Mouse (Mus musculus): Measurements from ENCODE around the gene Rapgef3. TPM values are rescaled to one million over a fixed set of nuclear protein-coding genes. Genes with fewer than 3 reads are reported as not detected.

Gene Rapgef3
- polyA plus RNA-seq, 1 experiment from 2014 or later: 17.5 TPM

GRCm38 (mm10) chr15:97812126-97812525 lies 44.4 kb upstream of the Rapgef3 start:
- peaks cover 12% of the 10 kb centered on the region for H3K4me1 ChIP-seq (ENCODE audit: insufficient read depth)
- no peaks in the 10 kb centered on the region for H3K27me3 ChIP-seq (ENCODE audit: insufficient read depth, low read length)
- WGBS: 61% methylated on average over 6 of the region's 6 CpGs
- ATAC-seq (ENCODE audit: insufficient read depth): peak; percentile 35; the same call in 1 of the 2 replicates
- DNase-seq: peak; percentile 32
- H3K9ac ChIP-seq: no peak overlapping the region
- H3K4me2 ChIP-seq: no peak overlapping the region
- TF ChIP-seq CTCF (IDR thresholded peaks at IDR 0.05; ENCODE audit: low read depth): no peak
- no peak overlapping the region for H3K4me3 ChIP-seq (ENCODE audit: low read depth, low read length)
- peaks cover 42% of the 10 kb centered on the region for H3K36me3 ChIP-seq (ENCODE audit: insufficient read depth)
- H3K27ac ChIP-seq (ENCODE audit: low read depth): no peak overlapping the region
- H3K9me3 ChIP-seq (ENCODE audit: low read depth, low read length): no peaks in the 10 kb centered on the region

GRCm38 (mm10) chr15:97811307-97811706 lies 43.5 kb upstream of the Rapgef3 start:
- Histone ChIP-seq H3K27me3 (ENCODE audit: insufficient read depth, low read length) (no peaks in the 10 kb centered on the region), H3K4me2 (no peak overlapping the region), H3K9me3 (ENCODE audit: low read depth, low read length) (no peaks in the 10 kb centered on the region), H3K9ac (no peak overlapping the region), H3K4me3 (ENCODE audit: low read depth, low read length) (no peak overlapping the region), H3K36me3 (ENCODE audit: insufficient read depth) (peaks cover 50% of the 10 kb centered on the region), H3K4me1 (ENCODE audit: insufficient read depth) (peaks cover 12% of the 10 kb centered on the region), H3K27ac (ENCODE audit: low read depth) (no peak overlapping the region)
- ATAC-seq (ENCODE audit: insufficient read depth): no peak
- DNase-seq: no peak
- TF ChIP-seq CTCF (IDR thresholded peaks at IDR 0.05; ENCODE audit: low read depth): no peak
- WGBS: 85% methylated on average over 9 of the region's 9 CpGs

GRCm38 (mm10) chr15:97810399-97810798 lies 42.6 kb upstream of the Rapgef3 start:
- 90% methylated on average over 5 of the region's 5 CpGs for whole genome bisulfite sequencing
- Histone ChIP-seq H3K9me3 (ENCODE audit: low read depth, low read length) (no peaks in the 10 kb centered on the region), H3K27ac (ENCODE audit: low read depth) (no peak overlapping the region), H3K4me3 (ENCODE audit: low read depth, low read length) (no peak overlapping the region), H3K4me1 (ENCODE audit: insufficient read depth) (peaks cover 12% of the 10 kb centered on the region), H3K27me3 (ENCODE audit: insufficient read depth, low read length) (no peaks in the 10 kb centered on the region), H3K36me3 (ENCODE audit: insufficient read depth) (peaks cover 56% of the 10 kb centered on the region), H3K9ac (no peak overlapping the region), H3K4me2 (no peak overlapping the region)
- ATAC-seq (ENCODE audit: insufficient read depth): no peak
- DNase-seq: no peak
- TF ChIP-seq CTCF (IDR thresholded peaks at IDR 0.05; ENCODE audit: low read depth): no peak

- Histone ChIP-seq H3K36me3 (ENCODE audit: insufficient read depth) (peaks cover 60% of the 10 kb centered on the region), H3K27ac (ENCODE audit: low read depth) (no peak overlapping the region), H3K4me1 (ENCODE audit: insufficient read depth) (peaks cover 12% of the 10 kb centered on the region), H3K4me3 (ENCODE audit: low read depth, low read length) (no peak overlapping the region), H3K4me2 (no peak overlapping the region), H3K27me3 (ENCODE audit: insufficient read depth, low read length) (no peaks in the 10 kb centered on the region), H3K9ac (no peak overlapping the region), H3K9me3 (ENCODE audit: low read depth, low read length) (no peaks in the 10 kb centered on the region)
- no peak for ATAC-seq (ENCODE audit: insufficient read depth)
- DNase-seq: peak; percentile 47
- 91% methylated on average over 5 of the region's 5 CpGs for WGBS
- peak; percentile 67 for TF ChIP-seq CTCF (IDR thresholded peaks at IDR 0.05; ENCODE audit: low read depth)
These were observed 42.2 kb upstream of the Rapgef3 start for GRCm38 (mm10) chr15:97809942-97810341.

GRCm38 (mm10) chr15:97809206-97809605 lies 41.4 kb upstream of the Rapgef3 start:
- Histone ChIP-seq H3K9ac (no peak overlapping the region), H3K9me3 (ENCODE audit: low read depth, low read length) (no peaks in the 10 kb centered on the region), H3K4me2 (no peak overlapping the region), H3K4me3 (ENCODE audit: low read depth, low read length) (no peak overlapping the region), H3K4me1 (ENCODE audit: insufficient read depth) (peaks cover 12% of the 10 kb centered on the region), H3K36me3 (ENCODE audit: insufficient read depth) (peaks cover 64% of the 10 kb centered on the region), H3K27me3 (ENCODE audit: insufficient read depth, low read length) (no peaks in the 10 kb centered on the region), H3K27ac (ENCODE audit: low read depth) (no peak overlapping the region)
- 77% methylated on average over 14 of the region's 14 CpGs for WGBS
- ATAC-seq (ENCODE audit: insufficient read depth) (no peak), DNase-seq (no peak)
- no peak for TF ChIP-seq CTCF (IDR thresholded peaks at IDR 0.05; ENCODE audit: low read depth)

GRCm38 (mm10) chr15:97808532-97808931 lies 40.8 kb upstream of the Rapgef3 start:
- Histone ChIP-seq H3K4me2 (no peak overlapping the region), H3K4me1 (ENCODE audit: insufficient read depth) (0 out of 2 replicates have a peak, but pooled peaks cover 6% of the 10 kb centered on the region), H3K9me3 (ENCODE audit: low read depth, low read length) (no peaks in the 10 kb centered on the region), H3K27me3 (ENCODE audit: insufficient read depth, low read length) (no peaks in the 10 kb centered on the region), H3K9ac (no peak overlapping the region), H3K4me3 (ENCODE audit: low read depth, low read length) (no peak overlapping the region), H3K27ac (ENCODE audit: low read depth) (no peak overlapping the region), H3K36me3 (ENCODE audit: insufficient read depth) (peaks cover 64% of the 10 kb centered on the region)
- TF ChIP-seq CTCF (IDR thresholded peaks at IDR 0.05; ENCODE audit: low read depth): no peak
- DNase-seq (no peak), ATAC-seq (ENCODE audit: insufficient read depth) (no peak)
- 84% methylated on average over 14 of the region's 14 CpGs for WGBS

- ATAC-seq (ENCODE audit: insufficient read depth): no peak
- H3K36me3 ChIP-seq (ENCODE audit: insufficient read depth): peaks cover 64% of the 10 kb centered on the region
- WGBS: 64% methylated on average over 12 of the region's 12 CpGs
These were observed 40.1 kb upstream of the Rapgef3 start for GRCm38 (mm10) chr15:97807867-97808266.

GRCm38 (mm10) chr15:97802575-97802974 lies 34.8 kb upstream of the Rapgef3 start:
- H3K9ac ChIP-seq: no peak overlapping the region
- peak; percentile 56 for DNase-seq
- no peak overlapping the region for H3K4me3 ChIP-seq (ENCODE audit: low read depth, low read length)

More at GRCm38 (mm10) chr15:97807867-97808266, 40.1 kb upstream of the Rapgef3 start:
- no peaks in the 10 kb centered on the region for H3K9me3 ChIP-seq (ENCODE audit: low read depth, low read length)
- no peak overlapping the region for H3K9ac ChIP-seq
- H3K27me3 ChIP-seq (ENCODE audit: insufficient read depth, low read length): no peaks in the 10 kb centered on the region
- no peak overlapping the region for H3K4me3 ChIP-seq (ENCODE audit: low read depth, low read length)
- no peak overlapping the region for H3K27ac ChIP-seq (ENCODE audit: low read depth)
- no peak for TF ChIP-seq CTCF (IDR thresholded peaks at IDR 0.05; ENCODE audit: low read depth)
- no peak overlapping the region for H3K4me2 ChIP-seq
- no peak for DNase-seq
- no peaks in the 10 kb centered on the region for H3K4me1 ChIP-seq (ENCODE audit: insufficient read depth)

More at GRCm38 (mm10) chr15:97802575-97802974, 34.8 kb upstream of the Rapgef3 start:
- 26% methylated on average over 13 of the region's 13 CpGs for WGBS
- H3K27ac ChIP-seq (ENCODE audit: low read depth): no peak overlapping the region
- no peaks in the 10 kb centered on the region for H3K4me1 ChIP-seq (ENCODE audit: insufficient read depth)
- peaks cover 79% of the 10 kb centered on the region for H3K36me3 ChIP-seq (ENCODE audit: insufficient read depth)
- no peaks in the 10 kb centered on the region for H3K27me3 ChIP-seq (ENCODE audit: insufficient read depth, low read length)
- no peak for TF ChIP-seq CTCF (IDR thresholded peaks at IDR 0.05; ENCODE audit: low read depth)
- H3K9me3 ChIP-seq (ENCODE audit: low read depth, low read length): no peaks in the 10 kb centered on the region
- ATAC-seq (ENCODE audit: insufficient read depth): peak; percentile 54; the same call in 1 of the 2 replicates
- no peak overlapping the region for H3K4me2 ChIP-seq
